Mouse (Mus musculus) bone marrow, adult 2 months (tissue): ENCODE data around the gene Mettl27. TPM values are rescaled to one million over a fixed set of nuclear protein-coding genes. Genes with fewer than 3 reads are reported as not detected.
"Not testable (repeated sequence)": the region's sequence is repeated elsewhere in the genome, so short reads cannot be mapped to it uniquely, and the experiment has no call there.

Experiments
- H3K27ac ChIP-seq: fragments of 200-500 bp; 2 replicates; pipeline ENCODE4 v1.5.1; 2012; ENCODE audit warnings: low read depth, mild to moderate bottlenecking, control low read depth, inconsistent platforms, low read length; ENCODE audit not compliant: control insufficient read depth, poor library complexity, insufficient read depth
- H3K4me1 ChIP-seq: fragments of 200-500 bp; 2 replicates; pipeline ENCODE4 v1.6.1; 2011; ENCODE audit warnings: low read length; ENCODE audit not compliant: control insufficient read depth, insufficient read depth
- H3K4me3 ChIP-seq: fragments of 200-500 bp; replicated peaks from 2 replicates; pipeline ENCODE3; 2011; ENCODE audit warnings: mild to moderate bottlenecking, low read depth, low read length, control low read depth; ENCODE audit not compliant: control insufficient read depth
- CTCF ChIP-seq: fragments of 200-500 bp; IDR thresholded peaks from 2 replicates; pipeline ENCODE4 v1.5.1; 2011; ENCODE audit warnings: low read length, control low read depth; ENCODE audit not compliant: control insufficient read depth, insufficient read depth
- POLR2A ChIP-seq: fragments of 200-500 bp; IDR thresholded peaks from 2 replicates; pipeline ENCODE4 v1.6.1; 2011; ENCODE audit warnings: low read depth, mild to moderate bottlenecking, control low read depth, low read length, borderline replicate concordance; ENCODE audit not compliant: control insufficient read depth
- WGBS: fragments of 180-500 bp; shearing (Covaris S2); methylation state at CpG from one replicate; pipeline ENCODE4 v1.1.7; 2018; 5-methylcytosine and 5-hydroxymethylcytosine counted together
- polyA plus RNA-seq: library from polyadenylated mRNA; stranded (reverse); fragments of >200 nt; gene quantifications from 2 replicates; pipeline ENCODE4 v1.2.4, GENCODE M21; 2011; ENCODE audit warnings: low replicate concordance; ENCODE audit not compliant: missing spikeins, insufficient read depth, insufficient read length

Gene Mettl27
- polyA plus RNA-seq, 1 experiment: 11.4 TPM

GRCm38 (mm10) chr5:134926726-134927125 lies 5.4 kb upstream of the Mettl27 start:
- 92% methylated on average over 4 of the region's 4 CpGs for WGBS
- TF ChIP-seq POLR2A (no peak), CTCF (no peak)
- H3K4me1 ChIP-seq: no peaks in the 10 kb centered on the region; the same call in 1 of the 2 replicates
- no peak overlapping the region for H3K4me3 ChIP-seq
- no peak overlapping the region for H3K27ac ChIP-seq

- Histone ChIP-seq H3K4me1 (no peaks in the 10 kb centered on the region), H3K27ac (no peak overlapping the region), H3K4me3 (no peak overlapping the region)
- WGBS: 90% methylated on average over 2 of the region's 2 CpGs
- TF ChIP-seq POLR2A: no peak
- TF ChIP-seq CTCF: no peak
These were observed 2.2 kb upstream of the Mettl27 start for GRCm38 (mm10) chr5:134929988-134930387.

- Histone ChIP-seq H3K4me1 (no peaks in the 10 kb centered on the region), H3K27ac (peak overlapping the region; percentile 90), H3K4me3 (peak overlapping the region; percentile 85)
- WGBS: 30% methylated on average over 9 of the region's 9 CpGs
- TF ChIP-seq CTCF (peak; percentile 25; the same call in 1 of the 2 replicates), POLR2A (no peak)
These were observed 722 bp downstream of the Mettl27 start for GRCm38 (mm10) chr5:134932903-134933276.

- Histone ChIP-seq H3K27ac (peak overlapping the region; percentile 30; the same call in 1 of the 2 replicates), H3K4me3 (peak overlapping the region; percentile 48), H3K4me1 (no peaks in the 10 kb centered on the region)
- TF ChIP-seq CTCF (no peak), POLR2A (no peak)
- 71% methylated on average over 8 of the region's 8 CpGs for WGBS
These were observed 1.1 kb downstream of the Mettl27 start for GRCm38 (mm10) chr5:134933281-134933680.

GRCm38 (mm10) chr5:134933686-134934085 lies 1.5 kb downstream of the Mettl27 start:
- 91% methylated on average over 5 of the region's 5 CpGs for WGBS
- not testable (repeated sequence) for H3K4me3 ChIP-seq, H3K4me1 ChIP-seq, H3K27ac ChIP-seq

- TF ChIP-seq POLR2A (no peak), CTCF (no peak)
- no peak overlapping the region for H3K4me3 ChIP-seq
- H3K27ac ChIP-seq: no peak overlapping the region
- WGBS: 49% methylated on average over 3 of the region's 3 CpGs
- H3K4me1 ChIP-seq: no peaks in the 10 kb centered on the region
These were observed 2.5 kb downstream of the Mettl27 start for GRCm38 (mm10) chr5:134934666-134935065.

GRCm38 (mm10) chr5:134936051-134936450 lies 3.9 kb downstream of the Mettl27 start:
- Histone ChIP-seq H3K27ac (no peak overlapping the region), H3K4me1 (no peaks in the 10 kb centered on the region), H3K4me3 (no peak overlapping the region)
- TF ChIP-seq POLR2A (no peak), CTCF (no peak)
- 90% methylated on average over 6 of the region's 6 CpGs for WGBS

- WGBS: 56% methylated on average over 6 of the region's 6 CpGs
- Histone ChIP-seq H3K27ac (no peak overlapping the region), H3K4me1 (no peaks in the 10 kb centered on the region), H3K4me3 (no peak overlapping the region)
- TF ChIP-seq POLR2A (no peak), CTCF (no peak)
These were observed 4.5 kb downstream of the Mettl27 start for GRCm38 (mm10) chr5:134936626-134937185.

GRCm38 (mm10) chr5:134939069-134939468 lies 6.9 kb downstream of the Mettl27 start:
- TF ChIP-seq POLR2A (no peak), CTCF (no peak)
- H3K27ac ChIP-seq: no peak overlapping the region
- H3K4me1 ChIP-seq: no peaks in the 10 kb centered on the region
- no peak overlapping the region for H3K4me3 ChIP-seq
- 67% methylated on average over 3 of the region's 3 CpGs for WGBS

GRCm38 (mm10) chr5:134939554-134939953 lies 7.4 kb downstream of the Mettl27 start:
- not testable (repeated sequence) for H3K27ac ChIP-seq, H3K4me1 ChIP-seq, H3K4me3 ChIP-seq
- whole genome bisulfite sequencing: 80% methylated on average over 3 of the region's 7 CpGs
